Mouse (Mus musculus): ENCODE results near the gene Pik3r6. TPM values are rescaled to one million over a fixed set of nuclear protein-coding genes. Genes with fewer than 3 reads are reported as not detected.
A peak's percentile ranks its signal among the peaks of the same experiment; 100 is the strongest.

Pik3r6 gene
- polyA plus RNA-seq, 1 experiment from 2014 or later, result 1.9 TPM

DNA sequence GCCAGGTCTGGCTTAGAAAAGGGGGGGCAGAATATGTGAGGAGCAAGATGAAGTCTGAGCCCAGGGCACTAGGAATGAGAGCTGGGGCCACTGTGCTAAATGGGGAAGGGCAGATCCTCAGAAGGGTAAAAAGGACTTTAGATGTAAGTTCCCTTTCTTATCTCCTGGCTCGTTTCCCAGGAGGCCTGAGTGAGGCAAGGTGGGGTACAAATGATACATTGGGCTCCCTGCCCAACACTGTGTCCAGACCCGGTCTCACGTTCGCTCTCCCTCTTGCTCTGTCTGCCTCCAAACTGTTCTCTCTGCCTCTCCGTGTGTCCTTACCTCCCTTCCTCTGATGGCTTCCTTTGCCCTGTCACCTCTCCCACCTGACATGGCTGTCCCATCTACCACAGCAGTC lies 9.1 kb upstream of the Pik3r6 start:
- H3K27ac ChIP-seq, result peak overlapping the region; percentile 36; the same call in 1 of the 2 replicates
- peaks cover 3% of the 10 kb centered on the region; the same call in 1 of the 2 replicates for H3K4me1 ChIP-seq
- H3K4me3 ChIP-seq, result no peak overlapping the region
- no peak for DNase-seq (ENCODE audit: low spot score)
- no peaks in the 10 kb centered on the region for H3K9me3 ChIP-seq
- peaks cover 54% of the 10 kb centered on the region for H3K27me3 ChIP-seq (ENCODE audit: insufficient read depth, poor library complexity, severe bottlenecking)
- WGBS, result 68% methylated on average over 5 of the region's 5 CpGs
- no peaks in the 10 kb centered on the region for H3K36me3 ChIP-seq

- no peaks in the 10 kb centered on the region for H3K36me3 ChIP-seq
- H3K27me3 ChIP-seq (ENCODE audit: insufficient read depth, poor library complexity, severe bottlenecking), result peaks cover 63% of the 10 kb centered on the region
- H3K9me3 ChIP-seq, result no peaks in the 10 kb centered on the region
- peaks cover 15% of the 10 kb centered on the region for H3K4me1 ChIP-seq
- 61% methylated on average over 6 of the region's 6 CpGs for WGBS
- H3K4me3 ChIP-seq, result no peak overlapping the region
- DNase-seq (ENCODE audit: low spot score), result no peak
- no peak overlapping the region for H3K27ac ChIP-seq
These were observed 5.7 kb upstream of the Pik3r6 start for GRCm38 (mm10) chr11:68497081-68497480.

DNA sequence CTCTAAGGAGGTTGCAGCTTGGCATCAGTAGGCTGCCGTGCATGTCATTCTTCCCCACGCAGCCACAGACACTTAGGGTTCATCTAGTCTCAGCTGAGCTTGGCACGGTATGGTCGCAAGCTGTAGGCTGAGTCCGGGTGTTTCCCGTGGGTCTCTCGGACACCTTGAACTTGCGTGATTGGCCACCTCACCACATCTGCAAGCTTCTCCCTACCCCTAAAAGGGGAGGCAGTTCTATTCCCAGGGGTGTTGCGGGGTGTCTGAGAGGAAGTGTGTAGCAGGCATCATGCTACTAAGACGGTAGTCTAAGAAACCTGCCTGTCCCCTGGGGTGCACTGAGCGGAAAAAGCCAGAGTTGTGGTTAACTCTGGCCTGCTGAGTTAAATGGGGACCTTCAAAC lies 4.3 kb upstream of the Pik3r6 start:
- WGBS, result 86% methylated on average over 11 of the region's 11 CpGs
- Histone ChIP-seq H3K27me3 (ENCODE audit: insufficient read depth, poor library complexity, severe bottlenecking) (peaks cover 64% of the 10 kb centered on the region), H3K36me3 (no peaks in the 10 kb centered on the region), H3K27ac (no peak overlapping the region), H3K4me3 (no peak overlapping the region), H3K4me1 (peaks cover 15% of the 10 kb centered on the region), H3K9me3 (no peaks in the 10 kb centered on the region)
- no peak for DNase-seq (ENCODE audit: low spot score)

DNA sequence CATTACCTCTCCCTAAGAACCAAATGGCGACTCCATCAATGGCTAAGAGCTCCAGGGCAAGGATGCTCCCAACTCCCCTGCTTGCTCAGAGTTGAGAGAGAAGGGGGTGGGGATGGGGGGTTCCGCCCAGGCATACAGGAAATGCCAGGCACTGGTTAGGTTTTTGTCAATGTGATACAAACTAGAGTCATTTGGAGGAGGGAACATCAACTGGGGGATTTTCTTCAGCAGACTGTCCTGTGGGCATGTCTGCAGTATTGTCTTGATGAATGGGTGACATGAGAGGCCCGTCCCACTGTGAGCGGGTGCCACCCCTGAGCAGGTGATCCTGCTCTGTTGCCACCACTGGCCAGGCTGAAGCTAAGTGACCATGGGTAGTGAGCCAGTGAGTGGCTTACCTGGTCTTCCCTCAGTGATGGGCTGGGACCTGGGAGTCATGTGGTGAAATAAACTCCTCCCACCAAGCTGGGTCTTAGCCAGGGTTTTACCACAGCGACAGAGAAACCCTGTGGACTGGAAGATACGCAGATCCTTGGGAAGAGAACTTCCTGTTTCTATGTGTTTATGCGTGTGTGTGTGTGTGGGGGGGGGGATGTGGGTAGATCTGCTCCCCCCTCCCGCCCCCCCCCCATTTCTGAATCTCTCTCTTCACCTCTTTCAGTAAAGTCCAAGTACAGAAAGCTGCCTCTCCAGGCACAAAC lies 3.7 kb upstream of the Pik3r6 start:
- WGBS, result 67% methylated on average over 8 of the region's 8 CpGs
- H3K4me1 ChIP-seq, result peaks cover 15% of the 10 kb centered on the region
- no peak overlapping the region for H3K27ac ChIP-seq
- DNase-seq (ENCODE audit: low spot score), result no peak
- no peaks in the 10 kb centered on the region for H3K36me3 ChIP-seq
- peaks cover 57% of the 10 kb centered on the region for H3K27me3 ChIP-seq (ENCODE audit: insufficient read depth, poor library complexity, severe bottlenecking)
- no peak overlapping the region for H3K4me3 ChIP-seq
- no peaks in the 10 kb centered on the region for H3K9me3 ChIP-seq

DNA sequence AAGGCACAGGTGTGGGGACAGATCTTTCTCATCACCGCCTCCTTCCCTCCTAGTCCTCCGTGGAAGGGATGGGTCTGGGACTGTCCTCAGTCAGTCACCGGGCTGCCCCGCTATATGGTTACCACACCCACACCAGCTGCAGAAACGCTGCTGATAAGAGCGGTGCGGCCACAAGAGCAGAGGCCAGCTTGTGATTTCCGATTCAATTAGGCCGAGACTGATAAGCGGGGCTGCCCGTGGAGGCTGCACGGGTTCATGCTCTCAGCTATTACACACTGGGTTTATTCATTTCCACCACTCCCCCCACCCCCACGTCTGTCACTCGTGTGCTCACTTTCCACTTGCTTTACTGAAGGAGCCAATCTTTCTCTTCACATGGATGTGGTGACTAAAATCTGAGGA lies 1.9 kb upstream of the Pik3r6 start:
- Histone ChIP-seq H3K4me1 (peaks cover 15% of the 10 kb centered on the region), H3K9me3 (no peaks in the 10 kb centered on the region), H3K4me3 (peak overlapping the region; percentile 27; the same call in 1 of the 2 replicates), H3K36me3 (no peaks in the 10 kb centered on the region), H3K27me3 (ENCODE audit: insufficient read depth, poor library complexity, severe bottlenecking) (peaks cover 44% of the 10 kb centered on the region; the same call in 1 of the 2 replicates), H3K27ac (no peak overlapping the region)
- WGBS, result 16% methylated on average over 14 of the region's 14 CpGs
- no peak for DNase-seq (ENCODE audit: low spot score)

- no peak for DNase-seq (ENCODE audit: low spot score)
- H3K27me3 ChIP-seq (ENCODE audit: insufficient read depth, poor library complexity, severe bottlenecking), result peaks cover 37% of the 10 kb centered on the region; the same call in 1 of the 2 replicates
- H3K4me3 ChIP-seq, result no peak overlapping the region
- H3K27ac ChIP-seq, result no peak overlapping the region
- no peaks in the 10 kb centered on the region for H3K9me3 ChIP-seq
- 82% methylated on average over 2 of the region's 2 CpGs for WGBS
- no peaks in the 10 kb centered on the region for H3K36me3 ChIP-seq
- peaks cover 12% of the 10 kb centered on the region for H3K4me1 ChIP-seq
These were observed 411 bp upstream of the Pik3r6 start for GRCm38 (mm10) chr11:68502408-68502807.

DNA sequence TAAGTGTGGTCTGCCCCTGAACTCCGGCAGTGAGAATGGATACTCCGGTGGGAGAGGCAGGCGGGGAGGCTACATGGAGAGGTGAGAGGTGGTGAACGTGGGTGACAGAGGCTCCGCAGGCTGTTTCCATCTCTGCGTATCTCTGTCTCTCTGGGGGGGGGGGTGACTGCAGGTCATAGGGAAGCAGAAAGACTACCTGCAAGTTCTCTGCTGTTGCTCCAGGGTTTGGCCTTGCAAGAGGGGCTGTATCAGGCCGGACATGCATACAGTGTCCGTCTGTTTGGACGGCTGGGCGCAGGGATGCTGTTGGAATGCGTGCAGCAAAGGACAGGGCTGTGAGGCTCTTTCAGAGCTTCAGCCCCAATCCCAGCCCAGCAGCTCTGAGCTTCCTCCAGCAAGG lies 2.1 kb downstream of the Pik3r6 start:
- Histone ChIP-seq H3K27me3 (ENCODE audit: insufficient read depth, poor library complexity, severe bottlenecking) (peaks cover 28% of the 10 kb centered on the region; the same call in 1 of the 2 replicates), H3K27ac (no peak overlapping the region), H3K9me3 (no peaks in the 10 kb centered on the region), H3K4me3 (no peak overlapping the region), H3K4me1 (peaks cover 8% of the 10 kb centered on the region), H3K36me3 (no peaks in the 10 kb centered on the region)
- no peak for DNase-seq (ENCODE audit: low spot score)
- WGBS, result 79% methylated on average over 11 of the region's 11 CpGs

DNA sequence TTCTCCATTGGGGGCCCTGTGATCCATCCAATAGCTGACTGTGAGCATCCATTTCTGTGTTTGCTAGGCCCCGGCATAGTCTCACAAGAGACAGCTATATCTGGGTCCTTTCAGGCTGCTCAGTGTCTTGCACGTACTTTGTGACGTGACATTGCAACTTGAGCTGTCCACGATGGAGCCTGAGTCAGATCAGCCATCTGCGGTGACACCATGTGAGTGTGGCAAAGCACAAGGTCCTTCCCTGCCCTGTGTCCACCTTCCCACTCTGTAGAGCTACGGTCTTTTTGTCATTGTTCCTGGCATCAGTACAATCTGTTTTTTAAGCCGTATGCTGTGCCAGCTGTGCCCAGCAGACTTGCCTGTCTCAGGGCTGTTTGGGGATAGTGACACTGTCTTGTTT lies 4.4 kb downstream of the Pik3r6 start:
- Histone ChIP-seq H3K36me3 (no peaks in the 10 kb centered on the region), H3K27me3 (ENCODE audit: insufficient read depth, poor library complexity, severe bottlenecking) (peaks cover 14% of the 10 kb centered on the region; the same call in 1 of the 2 replicates), H3K27ac (no peak overlapping the region), H3K9me3 (no peaks in the 10 kb centered on the region), H3K4me3 (no peak overlapping the region), H3K4me1 (no peaks in the 10 kb centered on the region)
- DNase-seq (ENCODE audit: low spot score), result peak; percentile 47
- 79% methylated on average over 7 of the region's 7 CpGs for WGBS

DNA sequence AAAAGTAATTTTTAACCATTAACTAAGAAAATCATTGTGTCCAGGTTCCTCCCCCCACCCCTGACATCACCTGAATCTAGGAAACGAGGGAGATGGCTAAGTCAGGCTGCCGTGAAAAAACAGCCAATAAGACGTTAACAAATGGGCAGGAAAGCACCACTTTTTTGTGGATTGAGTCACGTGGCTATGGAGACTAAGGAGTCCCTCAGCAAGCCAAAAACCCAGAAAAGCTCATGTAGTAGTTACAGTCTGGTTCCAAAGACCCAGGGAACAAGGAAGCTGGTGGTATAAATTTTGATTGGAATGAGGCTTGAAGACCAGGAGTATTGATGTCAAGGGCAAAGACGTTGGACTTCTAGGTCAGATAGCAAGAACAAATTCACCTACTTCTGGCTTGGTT lies 5.8 kb downstream of the Pik3r6 start:
- no peaks in the 10 kb centered on the region for H3K36me3 ChIP-seq
- no peak overlapping the region for H3K27ac ChIP-seq
- no peak overlapping the region for H3K4me3 ChIP-seq
- no peak for DNase-seq (ENCODE audit: low spot score)
- no peaks in the 10 kb centered on the region for H3K4me1 ChIP-seq
- no peaks in the 10 kb centered on the region for H3K9me3 ChIP-seq
- WGBS, result 62% methylated on average over 5 of the region's 5 CpGs
- H3K27me3 ChIP-seq (ENCODE audit: insufficient read depth, poor library complexity, severe bottlenecking), result 0 out of 2 replicates have a peak, but pooled peaks cover 3% of the 10 kb centered on the region

GRCm38 (mm10) chr11:68509194-68509593 lies 6.4 kb downstream of the Pik3r6 start:
- H3K27ac ChIP-seq, result no peak overlapping the region
- no peaks in the 10 kb centered on the region for H3K36me3 ChIP-seq
- 54% methylated on average over 2 of the region's 2 CpGs for WGBS
- no peaks in the 10 kb centered on the region for H3K9me3 ChIP-seq
- DNase-seq (ENCODE audit: low spot score), result no peak
- no peaks in the 10 kb centered on the region for H3K4me1 ChIP-seq
- H3K4me3 ChIP-seq, result no peak overlapping the region
- H3K27me3 ChIP-seq (ENCODE audit: insufficient read depth, poor library complexity, severe bottlenecking), result 0 out of 2 replicates have a peak, but pooled peaks cover 3% of the 10 kb centered on the region

GRCm38 (mm10) chr11:68513969-68514368 lies 11.2 kb downstream of the Pik3r6 start:
- Histone ChIP-seq H3K36me3 (no peaks in the 10 kb centered on the region), H3K4me1 (no peaks in the 10 kb centered on the region), H3K4me3 (no peak overlapping the region), H3K27me3 (ENCODE audit: insufficient read depth, poor library complexity, severe bottlenecking) (no peaks in the 10 kb centered on the region), H3K9me3 (no peaks in the 10 kb centered on the region), H3K27ac (no peak overlapping the region)
- 48% methylated on average over 3 of the region's 3 CpGs for WGBS
- DNase-seq (ENCODE audit: low spot score), result no peak

GRCm38 (mm10) chr11:68519362-68519761 lies 16.5 kb downstream of the Pik3r6 start:
- Histone ChIP-seq H3K27me3 (ENCODE audit: insufficient read depth, poor library complexity, severe bottlenecking) (no peaks in the 10 kb centered on the region), H3K36me3 (no peaks in the 10 kb centered on the region), H3K4me3 (no peak overlapping the region), H3K9me3 (no peaks in the 10 kb centered on the region), H3K27ac (no peak overlapping the region), H3K4me1 (no peaks in the 10 kb centered on the region)
- 85% methylated on average over 4 of the region's 4 CpGs for WGBS
- no peak for DNase-seq (ENCODE audit: low spot score)

DNA sequence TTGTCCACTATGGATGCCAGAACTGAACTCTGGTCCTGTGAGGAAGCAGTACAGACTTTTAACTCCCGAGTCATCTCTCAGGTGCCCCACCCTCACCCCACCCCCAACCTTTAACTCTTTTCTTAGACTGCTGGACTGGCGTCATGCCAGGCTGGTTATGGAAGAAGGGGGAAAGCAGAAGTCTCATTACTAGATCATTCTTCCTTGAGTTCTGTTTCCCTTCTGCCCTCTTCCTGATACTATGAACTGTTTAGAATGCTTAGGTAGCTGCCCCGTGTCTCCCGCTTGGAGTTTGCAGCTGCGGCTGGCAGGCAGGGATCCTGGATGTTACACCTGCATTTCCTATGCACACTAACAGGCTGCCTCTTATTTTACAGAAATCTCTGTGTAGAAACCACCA lies 17.0 kb downstream of the Pik3r6 start:
- WGBS, result 86% methylated on average over 5 of the region's 5 CpGs
- no peak for DNase-seq (ENCODE audit: low spot score)
- no peak overlapping the region for H3K27ac ChIP-seq

GRCm38 (mm10) chr11:68520439-68520838 lies 17.6 kb downstream of the Pik3r6 start:
- Histone ChIP-seq H3K36me3 (no peaks in the 10 kb centered on the region), H3K9me3 (no peaks in the 10 kb centered on the region), H3K4me3 (no peak overlapping the region), H3K27me3 (ENCODE audit: insufficient read depth, poor library complexity, severe bottlenecking) (no peaks in the 10 kb centered on the region), H3K27ac (no peak overlapping the region), H3K4me1 (no peaks in the 10 kb centered on the region)
- DNase-seq (ENCODE audit: low spot score), result no peak
- 71% methylated on average over 2 of the region's 2 CpGs for WGBS

More for the DNA sequence above, 17.0 kb downstream of the Pik3r6 start:
- Histone ChIP-seq H3K36me3 (no peaks in the 10 kb centered on the region), H3K4me3 (no peak overlapping the region), H3K9me3 (no peaks in the 10 kb centered on the region), H3K4me1 (no peaks in the 10 kb centered on the region), H3K27me3 (ENCODE audit: insufficient read depth, poor library complexity, severe bottlenecking) (no peaks in the 10 kb centered on the region)
